Mouse (Mus musculus) 416B (cell line): ENCODE measurements around the gene Ebpl.

Experiments used
- DNase-seq: peaks from one replicate; pipeline ENCODE4 v3.0.0; 2011; ENCODE audit warnings: low read depth

Gene Ebpl

DNA sequence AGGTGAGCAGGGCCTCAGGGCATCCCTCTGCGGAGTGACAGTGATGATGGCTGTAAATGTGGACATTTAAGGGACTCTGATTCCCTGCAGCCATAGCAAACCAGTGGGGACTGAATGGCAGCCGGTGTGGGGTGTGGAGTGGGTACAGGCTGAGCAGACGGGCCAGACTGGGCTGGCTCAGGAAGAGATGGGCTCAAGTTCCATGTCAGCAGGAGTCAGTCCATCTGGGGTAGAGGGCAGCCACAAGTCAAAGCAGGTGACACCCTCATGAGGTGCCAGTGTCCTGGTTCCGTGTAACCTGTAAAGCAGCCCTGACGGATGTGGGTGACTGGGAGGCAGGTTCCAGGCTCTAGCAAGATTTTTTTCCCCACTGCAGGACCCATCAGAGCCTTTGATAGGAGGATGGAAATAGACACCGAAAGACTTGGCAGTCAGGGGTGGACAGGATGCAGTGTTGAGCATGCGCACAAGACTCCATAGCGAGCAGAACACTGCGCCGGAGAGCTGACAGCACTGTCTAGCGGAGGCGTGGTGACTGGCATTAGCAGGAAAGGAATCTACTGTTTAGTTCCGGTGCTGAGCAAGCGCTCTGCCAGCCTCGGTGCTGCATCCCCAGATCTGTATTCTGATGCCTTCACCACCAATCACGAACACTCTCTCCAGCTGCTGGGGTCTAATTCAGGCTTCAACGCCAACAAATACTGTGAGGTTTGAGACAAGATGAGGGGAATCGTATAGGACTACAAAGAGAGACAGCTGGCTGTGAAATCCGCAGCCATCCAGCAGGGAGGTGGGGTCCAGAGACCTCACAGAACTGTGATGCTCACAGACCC is 32.4 kb downstream of the Ebpl start:
- no peak for DNase-seq

DNA sequence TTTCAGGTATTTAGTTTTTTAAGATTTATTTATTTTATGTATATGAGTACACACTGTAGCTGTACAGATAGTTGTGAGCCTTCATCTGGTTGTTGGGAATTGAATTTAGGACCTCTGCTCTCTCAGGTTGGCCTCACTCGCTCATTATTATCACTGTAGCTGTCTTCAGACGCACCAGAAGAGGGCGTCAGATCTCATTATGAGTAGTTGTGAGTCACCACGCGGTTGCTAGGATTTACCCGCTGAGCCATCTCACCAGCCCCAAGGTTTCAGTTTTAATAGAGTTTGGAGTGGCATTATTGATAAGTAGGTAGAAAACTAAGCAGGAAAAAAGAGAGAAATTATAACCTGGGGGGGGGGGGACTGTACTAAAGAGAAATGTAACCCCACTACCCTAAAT is 33.2 kb downstream of the Ebpl start:
- peak; percentile 75 for DNase-seq

DNA sequence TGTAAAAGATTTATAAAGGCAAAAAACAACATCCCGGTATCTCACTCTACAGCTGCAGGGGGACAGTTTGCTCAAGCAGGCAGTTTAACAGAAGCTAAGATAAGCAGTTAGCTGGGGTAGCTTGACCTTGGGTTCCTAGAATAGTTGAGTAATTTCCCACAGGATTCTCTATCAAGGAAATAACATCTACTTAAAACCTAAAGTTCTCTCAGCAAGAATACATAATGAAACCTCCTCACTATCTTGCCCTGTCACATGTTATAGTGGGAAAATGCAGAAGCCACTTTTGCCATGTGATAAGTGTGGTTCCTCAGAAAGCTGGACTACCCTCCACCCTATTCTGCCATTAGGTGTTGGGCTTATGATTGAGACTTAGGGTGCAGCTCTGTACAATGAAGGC is 37.5 kb downstream of the Ebpl start:
- peak; percentile 48 for DNase-seq

DNA sequence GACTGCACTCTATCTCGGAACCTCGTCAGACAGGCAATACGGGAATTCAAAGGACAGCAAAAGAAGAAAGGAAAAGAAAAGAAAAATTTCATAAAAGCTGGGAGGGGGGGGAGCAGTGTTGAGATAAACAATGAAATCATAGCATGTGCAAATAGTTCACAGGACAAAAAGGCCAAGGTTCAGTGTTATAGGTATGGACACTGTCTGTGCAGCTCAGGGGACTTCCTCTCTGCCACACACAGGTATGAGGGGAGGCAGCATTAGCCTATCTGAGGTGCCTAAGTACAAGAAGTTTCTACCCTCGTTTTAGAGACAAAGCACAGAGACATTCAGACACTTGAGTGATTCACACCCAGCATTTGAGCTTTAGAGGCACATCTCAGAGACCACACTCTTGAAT is 39.0 kb downstream of the Ebpl start:
- no peak for DNase-seq

DNA sequence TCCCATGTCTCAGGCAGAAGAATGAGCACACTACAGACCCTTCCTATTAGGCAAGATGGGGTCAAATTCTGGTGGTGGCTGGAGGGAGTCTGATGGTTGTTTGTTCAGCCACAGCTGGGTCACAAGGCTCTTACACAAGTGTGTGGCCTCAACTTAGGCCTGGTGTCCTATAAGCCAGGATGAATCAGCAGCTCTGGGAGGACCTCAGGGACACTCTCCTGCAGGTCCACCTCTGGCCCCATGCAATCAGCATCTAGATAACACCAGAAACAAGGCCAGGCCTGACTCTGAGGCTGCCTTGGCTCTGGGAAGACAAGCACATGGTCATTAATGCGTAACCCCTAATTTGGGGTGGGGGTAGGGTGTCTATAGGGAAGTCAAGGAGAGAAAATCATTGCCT is 39.5 kb downstream of the Ebpl start:
- peak; percentile 84 for DNase-seq

DNA sequence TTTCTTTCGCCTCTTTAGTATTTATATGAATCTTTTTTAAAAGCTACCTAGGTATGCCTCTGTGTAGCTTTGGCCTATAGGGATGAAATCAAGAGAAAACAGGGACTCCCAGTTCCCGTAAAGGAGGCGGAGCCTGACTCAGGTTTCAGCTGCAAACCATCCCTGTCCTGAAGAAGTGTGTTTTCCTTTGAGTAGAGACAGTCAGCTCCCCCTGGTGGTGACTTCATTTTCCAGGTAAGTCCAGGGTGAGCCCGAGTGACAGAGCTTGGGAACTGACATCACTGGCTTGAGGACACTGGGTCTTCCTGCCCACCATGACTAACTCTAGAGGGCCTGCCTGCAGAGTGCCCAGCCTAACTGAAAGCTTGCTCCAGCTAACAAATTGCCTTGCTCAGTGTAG is 43.4 kb downstream of the Ebpl start:
- DNase-seq, result peak; percentile 82

DNA sequence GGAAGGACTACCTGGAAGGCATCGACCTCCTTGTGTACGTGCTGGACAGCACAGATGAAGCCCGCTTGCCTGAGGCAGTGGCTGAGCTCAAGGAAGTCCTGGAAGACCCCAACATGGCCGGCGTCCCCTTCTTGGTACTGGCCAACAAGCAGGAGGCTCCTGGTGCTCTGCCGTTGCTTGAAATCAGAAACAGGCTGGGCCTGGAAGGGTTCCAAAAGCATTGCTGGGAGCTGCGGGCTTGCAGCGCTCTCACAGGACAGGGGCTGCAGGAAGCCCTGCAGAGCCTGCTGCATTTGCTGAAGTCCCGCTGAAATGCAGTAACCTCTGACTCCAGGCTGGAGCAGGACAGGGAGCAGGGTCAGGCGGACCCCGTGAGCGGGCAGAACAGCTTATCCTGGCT is 49.3 kb downstream of the Ebpl start:
- peak; percentile 73 for DNase-seq

DNA sequence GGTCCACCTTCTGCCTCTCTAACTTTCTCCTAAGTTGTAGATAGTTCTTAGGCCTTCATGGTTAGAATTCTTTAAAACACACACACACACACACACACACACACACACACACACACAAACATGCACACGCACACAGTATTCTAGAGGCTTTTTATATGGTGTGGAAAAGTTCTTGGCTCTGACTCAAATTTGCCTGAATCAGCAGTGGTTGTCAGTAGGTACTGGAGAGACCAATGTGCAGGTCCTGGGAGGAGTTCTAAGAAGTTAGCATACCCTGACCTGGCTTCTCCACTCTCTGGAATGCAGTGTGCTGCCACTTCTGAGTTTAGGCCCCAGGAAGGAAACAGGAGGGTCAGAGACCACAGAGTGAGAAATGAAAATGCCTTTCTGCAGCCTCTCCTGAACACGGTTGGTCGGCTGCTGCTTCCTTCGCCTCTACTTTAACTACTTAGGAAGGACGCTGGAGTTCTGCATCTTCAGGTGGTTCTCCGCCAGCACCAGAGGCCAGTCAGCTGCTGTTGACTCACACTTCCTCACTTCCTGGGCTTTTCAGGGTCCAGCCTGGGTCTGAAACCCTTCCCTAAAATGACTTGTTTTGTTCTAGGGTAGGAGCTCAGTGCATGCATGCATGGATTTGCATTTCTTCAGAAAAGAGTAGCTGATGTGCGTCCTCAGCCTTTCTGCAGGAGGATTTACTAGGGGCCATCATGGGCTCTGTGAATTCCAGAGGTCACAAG is 50.0 kb downstream of the Ebpl start:
- DNase-seq, result peak; percentile 76

DNA sequence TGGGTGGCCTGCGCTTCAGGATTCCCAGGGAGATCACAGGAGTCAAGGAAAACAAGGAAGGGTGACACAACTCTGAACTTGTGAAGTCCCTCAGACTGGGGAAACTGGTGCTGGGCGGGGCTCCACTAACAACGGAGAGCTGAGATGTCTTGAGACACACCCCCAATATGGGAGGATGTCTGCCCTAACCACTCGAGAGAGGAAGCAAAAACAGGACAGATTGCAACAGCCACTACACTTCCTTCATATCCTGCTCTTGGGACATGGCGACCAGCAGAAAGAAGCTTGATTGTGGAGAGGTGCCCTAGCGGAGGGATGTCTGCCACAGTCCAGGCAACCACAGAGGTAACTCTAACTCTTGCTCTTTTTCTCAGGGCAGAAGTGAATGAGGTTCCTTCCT is 50.6 kb downstream of the Ebpl start, which contains the start of gene Arl11:
Gene Arl11 (plus strand): TSS at position 161 of the 400 bp plus-strand sequence.
- DNase-seq, result peak; percentile 92

DNA sequence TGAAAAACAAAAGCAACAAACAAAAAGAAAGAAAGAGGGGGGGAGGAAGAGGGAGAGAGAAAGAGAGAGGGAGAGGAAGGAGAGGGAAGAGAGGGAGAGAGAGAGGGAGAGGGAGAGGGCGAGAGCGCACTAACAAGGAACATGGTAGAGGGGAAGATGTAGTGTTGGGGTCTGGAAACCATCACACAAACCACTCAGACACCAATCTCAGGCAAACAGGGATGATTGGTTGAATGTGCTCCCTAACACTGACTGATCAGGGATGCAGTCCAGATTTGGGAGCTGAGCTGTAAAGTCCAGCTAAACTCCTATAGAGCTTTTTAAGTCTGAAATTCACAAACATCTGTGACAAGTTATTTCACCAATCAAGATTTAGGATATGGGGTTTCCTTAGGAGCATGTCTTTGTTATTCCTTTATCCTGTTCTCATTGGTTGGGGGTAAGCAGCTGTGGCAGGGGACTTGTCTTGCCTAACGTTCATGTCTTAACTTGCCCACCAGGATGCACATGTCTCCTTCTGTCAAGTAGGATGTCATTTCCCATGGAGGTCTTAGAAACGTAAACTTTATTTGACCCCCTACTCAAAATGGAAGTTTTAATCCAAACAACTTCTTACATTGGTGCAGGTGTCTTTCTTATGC is 56.1 kb downstream of the Ebpl start:
- no peak for DNase-seq

DNA sequence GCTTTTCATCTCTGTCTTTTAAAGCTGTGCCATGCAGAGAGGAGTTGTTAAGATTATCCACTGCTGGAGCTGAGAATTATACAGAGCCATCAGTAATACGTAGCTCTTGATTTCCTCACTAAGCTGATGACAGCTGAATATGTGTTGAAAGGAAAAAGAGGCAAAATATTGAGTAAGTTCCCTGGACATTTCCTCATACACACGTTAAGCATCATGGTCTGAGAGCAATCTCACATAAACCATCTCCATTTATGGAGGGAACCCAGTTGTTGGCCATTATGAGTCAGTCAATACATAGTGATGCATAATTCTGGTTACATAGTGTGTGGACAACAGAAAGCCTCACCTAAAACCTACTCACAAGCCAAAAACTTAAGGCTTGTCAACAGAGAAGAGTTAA is 57.8 kb downstream of the Ebpl start:
- DNase-seq, result peak; percentile 73

DNA sequence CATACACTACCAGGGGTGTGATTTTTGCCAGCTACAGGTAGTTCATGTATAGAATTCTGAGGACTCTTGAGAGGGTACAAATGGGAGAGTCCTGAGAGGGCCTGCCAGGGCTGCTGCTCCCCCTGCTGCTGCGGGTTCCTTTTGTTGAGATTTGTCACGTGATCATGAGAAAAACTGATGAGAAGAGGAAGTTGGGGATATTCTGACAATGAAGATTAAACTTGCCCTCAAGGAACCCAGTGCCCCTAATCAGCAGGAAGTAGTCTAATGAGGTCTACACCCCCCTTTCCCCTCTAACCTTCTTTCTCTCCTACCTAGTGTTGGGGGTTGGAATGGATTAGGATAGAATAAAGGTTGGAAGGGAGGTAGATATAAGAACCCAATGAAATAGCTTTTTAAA is 58.9 kb downstream of the Ebpl start:
- peak; percentile 89 for DNase-seq

DNA sequence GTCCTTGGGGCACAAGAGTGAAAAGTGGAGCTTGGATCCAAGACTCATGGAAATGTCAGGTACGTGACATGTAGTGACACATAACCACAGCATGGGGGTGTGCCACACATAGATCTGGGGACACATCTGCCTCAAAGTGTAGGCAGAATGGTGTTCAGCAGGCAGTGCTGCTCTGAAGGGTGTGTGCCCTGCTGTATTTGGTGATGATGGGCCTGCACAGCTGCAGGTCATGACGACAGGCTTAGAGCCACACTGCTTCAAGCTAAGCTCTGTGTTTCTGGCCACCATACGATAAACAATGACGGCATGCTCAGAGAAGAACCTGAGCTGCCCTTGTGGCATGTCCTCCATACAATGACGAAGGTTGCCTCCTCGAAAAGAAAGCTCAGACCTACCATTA is 60.4 kb downstream of the Ebpl start:
- peak; percentile 44 for DNase-seq

DNA sequence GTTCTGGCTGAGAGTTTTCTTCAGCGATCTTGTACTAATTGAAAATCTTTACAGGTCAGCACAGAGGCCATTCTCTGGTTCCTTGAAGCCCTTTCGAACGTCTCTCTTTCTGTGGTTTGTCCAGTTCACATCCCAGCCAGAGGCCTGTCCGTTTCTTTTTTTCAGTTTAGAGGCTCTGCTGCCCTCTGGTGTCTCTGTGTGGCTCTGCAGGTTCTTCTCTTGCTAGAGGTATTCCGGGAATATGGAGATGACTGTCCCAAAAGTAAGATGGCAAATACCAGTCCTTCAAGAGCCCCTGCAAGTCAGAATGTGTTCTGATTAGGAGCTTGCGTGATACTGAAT is 65.5 kb downstream of the Ebpl start:
- peak; percentile 92 for DNase-seq

DNA sequence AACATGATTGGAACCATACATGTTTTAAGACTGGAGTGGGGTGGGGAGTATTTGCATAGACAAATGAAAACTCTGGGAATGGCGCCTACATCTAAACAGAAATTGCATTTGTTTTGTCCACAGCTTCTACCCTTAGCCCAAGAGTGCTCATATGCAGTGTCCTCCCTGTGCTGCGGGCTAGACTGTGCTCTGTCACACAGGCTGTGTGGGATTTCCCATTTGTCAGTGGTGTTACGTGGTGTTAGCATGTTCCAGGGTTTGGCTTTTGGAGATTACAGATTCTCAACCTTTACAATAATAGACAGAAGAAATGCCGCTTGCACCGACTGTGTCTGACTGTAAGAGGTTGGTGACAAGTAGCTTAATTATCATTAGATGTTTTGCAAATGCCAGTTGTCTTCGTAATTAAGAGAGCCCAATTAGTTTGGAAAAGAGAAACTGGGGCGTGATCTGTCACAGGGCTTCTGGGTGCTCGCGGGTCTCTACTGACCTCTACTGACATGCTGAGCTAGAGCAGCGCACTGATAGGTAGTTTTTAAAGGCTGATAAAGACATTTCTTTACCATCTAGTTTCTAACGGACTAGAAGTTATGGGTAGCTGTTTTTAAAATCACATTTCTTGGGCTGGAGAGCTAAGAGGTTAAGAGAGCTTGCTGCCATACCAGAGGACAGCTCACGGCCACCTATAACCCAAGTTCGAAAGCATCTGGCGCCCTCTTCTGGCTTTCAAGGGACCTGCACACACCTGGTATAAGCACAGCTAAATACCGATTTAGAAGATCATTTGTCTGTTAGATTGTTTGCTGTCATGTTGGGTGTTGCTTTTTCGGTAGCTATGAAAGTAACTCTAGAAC is 66.1 kb downstream of the Ebpl start:
- DNase-seq, result peak; percentile 93

DNA sequence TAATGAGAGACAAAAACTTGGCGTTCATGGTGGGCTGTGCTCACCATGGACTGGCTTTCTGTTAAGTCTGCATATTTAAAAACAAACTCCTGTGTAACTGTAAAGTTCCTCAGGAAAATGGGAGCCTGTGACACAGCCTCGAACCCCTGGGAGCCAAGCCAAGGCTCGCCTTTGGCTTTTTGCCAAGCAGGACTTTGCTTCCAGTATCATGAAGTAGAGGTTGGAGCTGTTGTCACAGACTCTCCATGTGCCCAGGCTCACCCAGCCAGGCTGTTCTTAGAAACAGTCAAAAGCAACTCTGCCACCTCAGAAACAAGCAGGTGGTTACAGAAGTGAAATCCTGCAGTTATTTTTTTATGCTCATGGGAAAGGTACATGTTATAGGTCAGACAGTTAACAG is 69.6 kb downstream of the Ebpl start:
- DNase-seq, result peak; percentile 21

DNA sequence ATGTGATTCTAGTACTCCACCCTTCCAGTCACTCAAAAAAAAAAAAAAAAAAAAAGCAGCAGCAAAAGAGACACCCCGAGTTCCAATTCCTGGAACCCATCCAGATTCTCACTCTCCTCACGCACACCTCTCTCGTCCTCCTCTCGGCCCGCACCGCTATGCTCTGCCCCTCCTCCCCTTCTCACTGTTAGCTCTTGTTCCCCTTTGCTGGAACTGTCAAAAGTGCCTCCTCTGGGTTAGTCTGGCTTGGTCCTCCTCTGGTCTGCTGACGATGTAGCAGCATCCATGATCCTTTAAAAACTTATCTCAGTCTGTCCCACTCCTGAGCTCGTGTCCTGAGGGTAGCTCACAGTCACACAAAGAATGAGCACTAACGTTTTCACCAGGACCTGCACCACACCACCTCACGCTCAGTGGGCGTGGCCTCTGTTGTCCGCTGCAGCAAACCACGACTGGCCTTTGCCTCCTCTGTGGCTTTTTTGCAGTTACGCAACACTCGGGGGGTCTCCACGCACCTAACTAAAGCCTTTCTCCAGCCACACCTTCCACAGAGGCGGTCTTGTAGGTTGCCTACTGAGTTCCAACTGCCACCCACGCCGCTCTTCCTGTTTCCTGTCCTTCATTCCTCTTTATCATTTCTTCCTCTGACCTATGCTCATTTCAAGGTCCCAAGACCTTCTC is 71.5 kb downstream of the Ebpl start:
- peak; percentile 64 for DNase-seq
